Mouse (Mus musculus): Measurements from ENCODE around the gene Tmem147.

Gene Tmem147

GRCm38 (mm10) chr7:30723274-30723953 lies 5.9 kb downstream of the Tmem147 start:
- DNase-seq: no peak

- DNase-seq: no peak
Observed at GRCm38 (mm10) chr7:30721286-30721685, 8.1 kb downstream of the Tmem147 start.

- DNase-seq: no peak
Observed at GRCm38 (mm10) chr7:30719669-30720068, 9.7 kb downstream of the Tmem147 start.

- DNase-seq: no peak
Observed at GRCm38 (mm10) chr7:30717716-30718046, 11.7 kb downstream of the Tmem147 start.

GRCm38 (mm10) chr7:30717006-30717715 lies 12.2 kb downstream of the Tmem147 start:
- no peak for DNase-seq

- DNase-seq: no peak
Observed at GRCm38 (mm10) chr7:30711942-30712341, 17.4 kb downstream of the Tmem147 start, which contains the start of gene Atp4a. Atp4a (plus strand) TSS chr7:30712209.

- DNase-seq: no peak
Observed at GRCm38 (mm10) chr7:30707441-30707840, 21.9 kb downstream of the Tmem147 start.

GRCm38 (mm10) chr7:30706214-30706882 lies 23.0 kb downstream of the Tmem147 start:
- DNase-seq: no peak

- no peak for DNase-seq
Observed at GRCm38 (mm10) chr7:30698589-30698988, 30.8 kb downstream of the Tmem147 start, which contains the start of gene 2200002J24Rik. 2200002J24Rik (plus strand) TSS chr7:30698926.

- DNase-seq: no peak
Observed at GRCm38 (mm10) chr7:30698101-30698500, 31.2 kb downstream of the Tmem147 start.

- no peak for DNase-seq
Observed at GRCm38 (mm10) chr7:30688325-30688724, 41.0 kb downstream of the Tmem147 start.

GRCm38 (mm10) chr7:30683425-30683824 lies 45.9 kb downstream of the Tmem147 start:
- DNase-seq: no peak

- no peak for DNase-seq
Observed at GRCm38 (mm10) chr7:30681897-30682296, 47.4 kb downstream of the Tmem147 start.

GRCm38 (mm10) chr7:30678263-30678975 lies 50.9 kb downstream of the Tmem147 start:
- DNase-seq: peak; percentile 28
